Mouse (Mus musculus) heart, embryonic 14.5 days (tissue): ENCODE measurements around the gene Rab3a. TPM values are rescaled to one million over a fixed set of nuclear protein-coding genes. Genes with fewer than 3 reads are reported as not detected.

Source experiments
- ATAC-seq: fragments of 200-750 bp; cut with Nextera tagmentation; 2 replicates; pipeline ENCODE4 v1.8.0; 2017; ENCODE audit warnings: low read depth, moderate TSS enrichment; ENCODE audit not compliant: insufficient number of reproducible peaks, insufficient read depth, low FRiP score
- H3K27ac ChIP-seq, 2 experiments: fragments of 200-500 bp in 1 of 2; fragments of 300-500 bp in 1 of 2; sonication (generic) in 1 of 2; replicated peaks in 1 of 2; 2 replicates each; pipeline ENCODE4 v1.5.1; 2012 to 2014; ENCODE audit warnings: low read depth in 2 of 2, low read length in 2 of 2, control low read depth in 1 of 2, mild to moderate bottlenecking in 1 of 2, mixed read lengths in 1 of 2; ENCODE audit not compliant: control insufficient read depth in 1 of 2, insufficient read depth in 1 of 2
- H3K27me3 ChIP-seq: fragments of 300-500 bp; sonication (generic); 2 replicates; pipeline ENCODE4 v1.6.1; 2014; ENCODE audit warnings: mild to moderate bottlenecking, low read length, control low read depth; ENCODE audit not compliant: control insufficient read depth, insufficient read depth
- H3K36me3 ChIP-seq: fragments of 300-500 bp; sonication (generic); 2 replicates; pipeline ENCODE4 v1.6.1; 2014; ENCODE audit warnings: mild to moderate bottlenecking, control low read depth, low read length, mixed read lengths; ENCODE audit not compliant: control insufficient read depth, insufficient read depth
- H3K4me1 ChIP-seq, 2 experiments: fragments of 200-500 bp in 1 of 2; fragments of 300-500 bp in 1 of 2; sonication (generic) in 1 of 2; 2 replicates each; pipeline ENCODE4 v1.6.1; 2012 to 2014; ENCODE audit warnings: low read length in 2 of 2, control low read depth in 1 of 2, mixed read lengths in 1 of 2; ENCODE audit not compliant: control insufficient read depth in 2 of 2, insufficient read depth in 2 of 2
- H3K4me2 ChIP-seq: fragments of 300-500 bp; sonication (generic); 2 replicates; pipeline ENCODE4 v1.6.1; 2014; ENCODE audit warnings: mild to moderate bottlenecking, low read length
- H3K4me3 ChIP-seq, 2 experiments: fragments of 200-500 bp in 1 of 2; fragments of 300-500 bp in 1 of 2; sonication (generic) in 1 of 2; 2 replicates each; pipeline ENCODE4 v1.5.1; 2012 to 2014; ENCODE audit warnings: low read length in 2 of 2, mild to moderate bottlenecking in 2 of 2, control low read depth in 1 of 2, low read depth in 1 of 2, moderate library complexity in 1 of 2; ENCODE audit not compliant: control insufficient read depth in 1 of 2, insufficient read depth in 1 of 2
- H3K9ac ChIP-seq: fragments of 300-500 bp; sonication (generic); 2 replicates; pipeline ENCODE4 v1.6.1; 2014; ENCODE audit warnings: mild to moderate bottlenecking, low read length
- H3K9me3 ChIP-seq: fragments of 300-500 bp; sonication (generic); 2 replicates; pipeline ENCODE4 v1.6.1; 2016; ENCODE audit warnings: low read length, control low read depth; ENCODE audit not compliant: control insufficient read depth
- WGBS: fragments of 180-500 bp; shearing (Covaris S2); extraction: QIAGEN DNeasy Blood & Tissue Kit; methylation state at CpG from one replicate; pipeline ENCODE4 v1.1.7; 2014; 5-methylcytosine and 5-hydroxymethylcytosine counted together
- polyA plus RNA-seq: library from polyadenylated mRNA; unstranded; fragments of >200 nt; fragmentation: Nextera tagmentation; extraction: Ambion mirVana; gene quantifications from 2 replicates; pipeline ENCODE4 v1.2.1, GENCODE M21; 2014

The Rab3a gene
- polyA plus RNA-seq, 1 experiment from 2014 or later = 25.7 TPM

- H3K4me3 ChIP-seq = peak overlapping the region; percentile 46 to 49
- H3K9ac ChIP-seq = peak overlapping the region; percentile 71
- peaks cover 39% of the 10 kb centered on the region for H3K36me3 ChIP-seq
- H3K27ac ChIP-seq = no peak overlapping the region
- no peaks in the 10 kb centered on the region for H3K27me3 ChIP-seq
- 9% methylated on average over 21 of the region's 21 CpGs for whole genome bisulfite sequencing
- peaks cover 11 to 18% of the 10 kb centered on the region in 2 experiments; a peak in 3 of 4 replicates for H3K4me1 ChIP-seq
- peak; percentile 22; the same call in 1 of the 2 replicates for ATAC-seq
- H3K4me2 ChIP-seq = peak overlapping the region; percentile 82
- H3K9me3 ChIP-seq = no peaks in the 10 kb centered on the region
Measured at GRCm38 (mm10) chr8:70766571-70767440, 12.3 kb downstream of the Rab3a start.

DNA sequence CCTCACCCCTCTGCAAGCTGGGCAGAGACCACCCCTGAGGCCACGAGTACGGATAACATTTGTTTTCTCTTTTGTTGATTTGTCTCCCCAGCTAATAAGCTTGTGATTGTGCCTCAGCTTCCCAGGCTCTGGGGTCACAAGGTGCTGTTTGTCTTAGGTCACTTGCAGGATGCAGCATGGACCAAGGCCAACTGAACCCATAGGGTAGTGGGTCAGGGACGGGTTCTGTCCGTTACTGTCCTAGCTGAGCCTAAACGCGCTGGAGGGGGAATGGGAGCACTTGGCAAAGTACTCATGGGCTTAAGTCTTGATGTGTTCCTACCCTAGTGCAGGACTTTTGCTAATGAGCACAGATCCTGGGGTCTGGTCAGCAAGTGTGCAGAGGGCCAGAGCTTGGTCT, 13.0 kb downstream of the Rab3a start:
- Histone ChIP-seq H3K36me3 (peaks cover 46% of the 10 kb centered on the region), H3K27me3 (no peaks in the 10 kb centered on the region), H3K4me2 (no peak overlapping the region), H3K9me3 (no peaks in the 10 kb centered on the region), H3K27ac (no peak overlapping the region), H3K4me1 (peaks cover 11 to 18% of the 10 kb centered on the region in 2 experiments; a peak in 3 of 4 replicates), H3K9ac (no peak overlapping the region), H3K4me3 (no peak overlapping the region)
- ATAC-seq = no peak
- 87% methylated on average over 6 of the region's 6 CpGs for WGBS

DNA sequence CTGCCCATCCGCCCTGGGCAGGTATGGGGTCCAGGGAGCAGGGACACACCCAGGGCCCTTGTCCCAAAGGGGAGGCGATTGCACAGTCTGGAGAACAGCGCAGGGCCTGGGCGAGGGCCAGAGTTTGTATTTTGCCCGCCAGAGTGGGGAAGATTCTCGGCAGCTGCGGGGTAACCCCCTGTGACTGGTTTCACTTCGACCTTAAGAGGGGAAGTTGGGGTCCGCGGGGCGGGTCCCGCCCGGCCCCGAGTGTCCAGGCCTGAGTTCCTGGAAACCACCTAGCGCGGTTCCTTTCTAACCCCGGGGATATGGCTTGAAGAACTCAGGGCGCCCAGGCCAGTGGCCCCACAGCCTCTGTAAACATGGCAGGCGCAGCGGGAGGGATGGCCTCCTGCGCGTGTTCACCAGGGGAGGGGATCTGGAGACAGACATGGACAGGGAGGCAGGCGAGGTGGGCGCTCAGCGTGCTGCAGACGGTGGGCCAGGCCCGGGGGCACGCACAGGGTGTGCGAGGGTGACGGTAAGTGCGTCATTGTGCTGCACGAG, 13.8 kb downstream of the Rab3a start:
- Histone ChIP-seq H3K36me3 (peaks cover 51% of the 10 kb centered on the region), H3K9me3 (no peaks in the 10 kb centered on the region), H3K4me3 (no peak overlapping the region), H3K4me2 (no peak overlapping the region), H3K9ac (no peak overlapping the region), H3K27ac (no peak overlapping the region), H3K4me1 (peaks cover 11 to 19% of the 10 kb centered on the region in 2 experiments; a peak in 3 of 4 replicates), H3K27me3 (no peaks in the 10 kb centered on the region)
- ATAC-seq = no peak
- 90% methylated on average over 32 of the region's 32 CpGs for WGBS

DNA sequence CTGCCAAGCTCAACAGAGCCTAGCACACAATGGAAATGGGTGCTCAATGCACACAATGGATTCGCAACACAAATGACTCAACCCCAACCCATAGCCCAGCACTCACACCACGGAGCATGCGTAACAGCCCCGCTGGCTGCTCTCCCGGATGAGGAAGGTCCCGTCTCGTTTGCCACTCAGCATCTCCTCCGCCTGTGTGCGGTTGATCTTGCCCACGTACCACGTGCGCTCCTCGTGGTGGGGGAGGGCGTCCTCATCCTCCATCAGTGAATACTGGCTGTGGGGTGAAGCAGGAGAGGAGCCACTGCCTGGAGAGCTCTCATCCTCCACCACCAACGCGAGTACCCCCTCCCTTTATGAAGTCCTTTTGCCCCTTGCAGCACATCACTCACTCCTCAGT, 14.5 kb downstream of the Rab3a start:
- H3K36me3 ChIP-seq = peaks cover 54% of the 10 kb centered on the region
- WGBS = 84% methylated on average over 16 of the region's 16 CpGs
- ATAC-seq = no peak

GRCm38 (mm10) chr8:70769359-70769758, 14.9 kb downstream of the Rab3a start:
- H3K4me1 ChIP-seq = peaks cover 20 to 30% of the 10 kb centered on the region in 2 experiments
- H3K4me3 ChIP-seq = no peak overlapping the region
- H3K27ac ChIP-seq = no peak overlapping the region
- H3K27me3 ChIP-seq = no peaks in the 10 kb centered on the region
- no peak; the same call in 1 of the 2 replicates for ATAC-seq
- H3K36me3 ChIP-seq = peaks cover 55% of the 10 kb centered on the region
- H3K9ac ChIP-seq = no peak overlapping the region; the same call in 1 of the 2 replicates
- H3K4me2 ChIP-seq = no peak overlapping the region
- WGBS = 11% methylated on average over 26 of the region's 26 CpGs
- no peaks in the 10 kb centered on the region for H3K9me3 ChIP-seq

More for the DNA sequence above, 14.5 kb downstream of the Rab3a start:
- Histone ChIP-seq H3K4me2 (no peak overlapping the region), H3K27me3 (no peaks in the 10 kb centered on the region), H3K4me1 (peaks cover 16 to 26% of the 10 kb centered on the region in 2 experiments), H3K27ac (no peak overlapping the region), H3K9me3 (no peaks in the 10 kb centered on the region), H3K9ac (no peak overlapping the region), H3K4me3 (no peak overlapping the region)

DNA sequence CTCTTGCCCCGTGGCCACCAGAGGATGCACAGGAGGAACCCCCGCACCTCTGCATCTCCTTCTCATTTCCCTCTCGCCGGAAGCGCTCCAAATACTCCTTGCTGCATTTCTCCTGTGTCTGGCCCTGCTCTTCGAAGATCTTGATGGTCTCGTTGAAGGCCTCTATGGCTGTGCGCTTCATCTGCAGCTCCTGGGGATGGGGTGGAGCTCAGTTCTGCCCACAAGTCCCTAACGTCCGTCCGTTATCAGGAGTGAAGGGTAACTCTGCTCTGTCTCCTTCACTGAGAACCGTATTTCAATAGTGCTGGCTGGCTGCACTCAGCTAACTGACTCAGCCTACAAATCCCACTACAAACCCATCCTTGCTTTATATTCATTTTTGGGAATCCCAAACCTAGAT, 15.4 kb downstream of the Rab3a start:
- 68% methylated on average over 12 of the region's 12 CpGs for WGBS
- Histone ChIP-seq H3K4me2 (no peak overlapping the region), H3K9ac (no peak overlapping the region), H3K9me3 (no peaks in the 10 kb centered on the region), H3K4me3 (no peak overlapping the region), H3K27me3 (no peaks in the 10 kb centered on the region), H3K36me3 (peaks cover 60% of the 10 kb centered on the region), H3K4me1 (peaks cover 21 to 34% of the 10 kb centered on the region in 2 experiments), H3K27ac (no peak overlapping the region)
- ATAC-seq = no peak

- H3K36me3 ChIP-seq = peaks cover 63% of the 10 kb centered on the region
- no peak overlapping the region for H3K4me2 ChIP-seq
- no peaks in the 10 kb centered on the region for H3K9me3 ChIP-seq
- WGBS = 91% methylated on average over 13 of the region's 13 CpGs
- H3K27me3 ChIP-seq = no peaks in the 10 kb centered on the region
- no peak overlapping the region for H3K9ac ChIP-seq
- H3K4me1 ChIP-seq = peaks cover 28 to 37% of the 10 kb centered on the region in 2 experiments
- no peak for ATAC-seq
- H3K4me3 ChIP-seq = no peak overlapping the region
- H3K27ac ChIP-seq = no peak overlapping the region
Measured at GRCm38 (mm10) chr8:70770748-70771147, 16.3 kb downstream of the Rab3a start.
